In genomic region chr2:161625896-161626295, GRCm38 (mm10) we compare ENCODE assay signal across 21 mouse cellular contexts.
DNase-seq lines count a peak whose midpoint lies in the region; ATAC-seq lines count a peak whose summit lies in the region.
"Had no signal": no experiment of that assay in that cellular context is flagged by ENCODE, and none has a peak within 500 bp of the region (broad histone marks: within the 10 kb centered on the region; RNA-seq: fewer than 3 reads in every experiment).

No protein-coding gene starts in this region.

- no peaks in the 10 kb centered on the region for H3K27me3 ChIP-seq in forebrain, embryonic 14.5 days (replicated peaks; ENCODE audit: control insufficient read depth, insufficient read depth, low read length)
- H3K27me3 ChIP-seq in forebrain, embryonic 16.5 days (replicated peaks; ENCODE audit: control insufficient read depth, insufficient read depth, low read length): no peaks in the 10 kb centered on the region
- H3K27me3 ChIP-seq in midbrain, embryonic 14.5 days (ENCODE audit: control insufficient read depth, insufficient read depth, low read length): no peaks in the 10 kb centered on the region
- H3K27me3 ChIP-seq in midbrain, embryonic 13.5 days: no peaks in the 10 kb centered on the region
- H3K27me3 ChIP-seq: forebrain, embryonic 13.5 days; heart, embryonic 12.5 days; heart, embryonic 15.5 days; hindbrain, embryonic 13.5 days had no signal

- peak; percentile 16 for DNase-seq in forebrain, embryonic 14.5 days (ENCODE audit: low spot score)
- DNase-seq in midbrain, embryonic 14.5 days: peak; percentile 19
- DNase-seq in retina, postnatal 7 days (ENCODE audit: low read depth, low spot score): peak; percentile 36
- DNase-seq in thymus, postnatal 4 days: no peak
- DNase-seq: adrenal gland, adult 2 months; adrenal gland, postnatal 14 days; cerebellum, adult 9-11 months; gastrocnemius, postnatal 25 days; heart, adult 18-20 months; heart, postnatal 10 days; heart, postnatal 36 days had no signal

- no peaks in the 10 kb centered on the region for H3K4me1 ChIP-seq in forebrain, embryonic 14.5 days (ENCODE audit: control insufficient read depth, insufficient read depth, low read length)
- no peaks in the 10 kb centered on the region for H3K4me1 ChIP-seq in forebrain, embryonic 16.5 days (replicated peaks; ENCODE audit: control insufficient read depth, insufficient read depth, low read length)
- H3K4me1 ChIP-seq in midbrain, embryonic 14.5 days (ENCODE audit: control insufficient read depth, insufficient read depth, low read length): no peaks in the 10 kb centered on the region
- no peaks in the 10 kb centered on the region for H3K4me1 ChIP-seq in midbrain, embryonic 13.5 days (replicated peaks)
- H3K4me1 ChIP-seq: forebrain, embryonic 10.5 days; forebrain, embryonic 13.5 days; heart, embryonic 12.5 days; heart, embryonic 15.5 days; hindbrain, embryonic 10.5 days; hindbrain, embryonic 13.5 days had no signal

- ATAC-seq in forebrain, embryonic 14.5 days: no peak
- ATAC-seq in forebrain, embryonic 16.5 days: no peak
- ATAC-seq in midbrain, embryonic 14.5 days (ENCODE audit: low FRiP score, low TSS enrichment): no peak
- no peak for ATAC-seq in midbrain, embryonic 13.5 days
- ATAC-seq: CD4-positive, CD25-positive, alpha-beta regulatory T cell, adult 4 months; forebrain, embryonic 13.5 days; hindbrain, embryonic 16.5 days had no signal

- H3K36me3 ChIP-seq in forebrain, embryonic 14.5 days (ENCODE audit: control insufficient read depth, insufficient read depth, low read length): no peaks in the 10 kb centered on the region
- H3K36me3 ChIP-seq in forebrain, embryonic 16.5 days (ENCODE audit: control insufficient read depth, insufficient read depth): no peaks in the 10 kb centered on the region
- H3K36me3 ChIP-seq in midbrain, embryonic 14.5 days (ENCODE audit: control insufficient read depth, insufficient read depth, low read length): no peaks in the 10 kb centered on the region
- no peaks in the 10 kb centered on the region for H3K36me3 ChIP-seq in midbrain, embryonic 13.5 days
- H3K36me3 ChIP-seq: forebrain, embryonic 10.5 days; heart, embryonic 12.5 days; heart, embryonic 15.5 days; hindbrain, embryonic 10.5 days; hindbrain, embryonic 13.5 days had no signal

- WGBS in forebrain, embryonic 14.5 days: 63% methylated on average over 1 of the region's 1 CpGs
- 56% methylated on average over 1 of the region's 1 CpGs for WGBS in forebrain, embryonic 16.5 days
- WGBS in midbrain, embryonic 14.5 days: 75% methylated on average over 1 of the region's 1 CpGs
- 92% methylated on average over 1 of the region's 1 CpGs for WGBS in midbrain, embryonic 13.5 days

- no peaks in the 10 kb centered on the region for H3K9me3 ChIP-seq in forebrain, embryonic 14.5 days (replicated peaks; ENCODE audit: control insufficient read depth, low read length)
- H3K9me3 ChIP-seq in forebrain, embryonic 16.5 days (ENCODE audit: control insufficient read depth, low read length): no peaks in the 10 kb centered on the region
- H3K9me3 ChIP-seq in midbrain, embryonic 14.5 days (ENCODE audit: control insufficient read depth, low read length): no peaks in the 10 kb centered on the region
- no peaks in the 10 kb centered on the region for H3K9me3 ChIP-seq in midbrain, embryonic 13.5 days
- H3K9me3 ChIP-seq: forebrain, embryonic 10.5 days; forebrain, embryonic 13.5 days; heart, embryonic 12.5 days; heart, embryonic 15.5 days; hindbrain, embryonic 10.5 days; hindbrain, embryonic 13.5 days had no signal

- H3K4me2 ChIP-seq in forebrain, embryonic 14.5 days (ENCODE audit: low read length): no peak overlapping the region
- no peak overlapping the region for H3K4me2 ChIP-seq in forebrain, embryonic 16.5 days (ENCODE audit: low read length)
- H3K4me2 ChIP-seq in midbrain, embryonic 14.5 days (ENCODE audit: low read length): no peak overlapping the region
- no peak overlapping the region for H3K4me2 ChIP-seq in midbrain, embryonic 13.5 days (replicated peaks)
- H3K4me2 ChIP-seq: forebrain, embryonic 13.5 days; heart, embryonic 12.5 days; heart, embryonic 15.5 days; hindbrain, embryonic 13.5 days had no signal

- no peak overlapping the region for H3K9ac ChIP-seq in forebrain, embryonic 14.5 days (ENCODE audit: low read length)
- H3K9ac ChIP-seq in forebrain, embryonic 16.5 days (replicated peaks; ENCODE audit: low read depth, low read length): no peak overlapping the region
- H3K9ac ChIP-seq in midbrain, embryonic 14.5 days (replicated peaks; ENCODE audit: low read length): no peak overlapping the region
- H3K9ac ChIP-seq in midbrain, embryonic 13.5 days (replicated peaks): no peak overlapping the region
- H3K9ac ChIP-seq: forebrain, embryonic 13.5 days; heart, embryonic 12.5 days; heart, embryonic 15.5 days; hindbrain, embryonic 13.5 days had no signal

- H3K4me3 ChIP-seq in forebrain, embryonic 14.5 days (ENCODE audit: low read depth, low read length): no peak overlapping the region
- no peak overlapping the region for H3K4me3 ChIP-seq in forebrain, embryonic 16.5 days (replicated peaks; ENCODE audit: low read length)
- H3K4me3 ChIP-seq in midbrain, embryonic 14.5 days (replicated peaks; ENCODE audit: low read depth, low read length): no peak overlapping the region
- no peak overlapping the region for H3K4me3 ChIP-seq in midbrain, embryonic 13.5 days (replicated peaks)
- H3K4me3 ChIP-seq: forebrain, embryonic 10.5 days; forebrain, embryonic 13.5 days; heart, embryonic 12.5 days; heart, embryonic 15.5 days; hindbrain, embryonic 10.5 days; hindbrain, embryonic 13.5 days had no signal

- no peak overlapping the region for H3K27ac ChIP-seq in forebrain, embryonic 14.5 days (ENCODE audit: low read depth, low read length)
- H3K27ac ChIP-seq in forebrain, embryonic 16.5 days (ENCODE audit: low read length): no peak overlapping the region
- no peak overlapping the region for H3K27ac ChIP-seq in midbrain, embryonic 14.5 days (replicated peaks; ENCODE audit: low read depth, low read length)
- no peak overlapping the region for H3K27ac ChIP-seq in midbrain, embryonic 13.5 days
- H3K27ac ChIP-seq: forebrain, embryonic 10.5 days; forebrain, embryonic 13.5 days; heart, embryonic 15.5 days; hindbrain, embryonic 10.5 days; hindbrain, embryonic 13.5 days had no signal
